Mouse (Mus musculus): Measurements from ENCODE around the gene Gria2.

Gria2 gene

GRCm38 (mm10) chr3:80774005-80774764 is 28.4 kb downstream of the Gria2 start:
- DNase-seq = no peak

DNA sequence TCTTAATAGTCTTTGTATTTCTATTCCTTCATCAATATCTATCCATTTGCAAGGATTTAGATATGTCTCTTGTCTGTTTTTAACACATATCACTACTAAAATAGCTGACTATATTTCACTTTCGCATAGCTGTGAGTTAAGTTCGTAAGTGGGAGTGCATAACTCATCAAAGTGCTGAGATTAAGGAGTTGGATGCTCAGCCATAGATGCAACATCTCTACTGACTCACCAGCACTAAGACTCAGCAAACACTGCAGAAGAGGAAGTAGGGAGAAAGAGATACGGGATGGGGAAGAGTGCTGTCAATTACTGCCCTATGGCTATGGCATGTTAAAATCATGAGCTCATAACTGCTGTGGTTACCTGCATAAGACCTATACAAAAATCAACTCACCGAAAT is 29.4 kb downstream of the Gria2 start:
- no peak for DNase-seq

DNA sequence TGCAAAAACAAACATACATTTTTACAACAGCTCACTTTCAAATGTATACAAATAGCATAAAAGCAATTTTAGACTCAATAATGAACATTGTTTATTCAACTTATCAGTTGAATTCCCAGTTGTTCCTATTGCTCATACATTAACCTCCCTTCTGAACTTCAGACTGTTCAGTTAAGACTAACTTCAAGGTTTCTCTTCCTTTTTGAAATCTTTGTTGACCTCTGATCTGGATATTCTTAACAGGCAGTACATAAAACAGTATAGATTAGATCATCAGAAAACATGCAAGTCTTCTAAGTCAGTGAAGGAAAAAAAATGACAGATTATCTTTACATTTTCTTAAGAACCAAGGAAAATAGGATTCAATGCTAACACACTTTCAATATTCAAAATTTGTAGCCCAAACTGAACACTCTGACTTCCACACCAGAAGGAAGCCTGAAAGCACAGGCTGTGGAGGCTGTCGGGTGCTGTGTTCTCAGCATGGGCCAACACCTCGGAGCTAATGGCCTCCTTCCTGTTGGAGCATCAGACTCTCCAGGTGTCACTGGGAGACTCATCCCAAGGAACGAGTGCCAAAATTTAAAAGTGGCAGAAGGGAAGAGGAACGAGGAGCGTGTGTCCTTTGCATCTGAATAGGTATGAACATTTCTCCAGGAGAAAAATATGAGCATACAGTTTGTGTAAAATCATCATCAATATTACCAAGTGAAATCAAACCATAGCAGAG is 33.0 kb downstream of the Gria2 start:
- DNase-seq = no peak

DNA sequence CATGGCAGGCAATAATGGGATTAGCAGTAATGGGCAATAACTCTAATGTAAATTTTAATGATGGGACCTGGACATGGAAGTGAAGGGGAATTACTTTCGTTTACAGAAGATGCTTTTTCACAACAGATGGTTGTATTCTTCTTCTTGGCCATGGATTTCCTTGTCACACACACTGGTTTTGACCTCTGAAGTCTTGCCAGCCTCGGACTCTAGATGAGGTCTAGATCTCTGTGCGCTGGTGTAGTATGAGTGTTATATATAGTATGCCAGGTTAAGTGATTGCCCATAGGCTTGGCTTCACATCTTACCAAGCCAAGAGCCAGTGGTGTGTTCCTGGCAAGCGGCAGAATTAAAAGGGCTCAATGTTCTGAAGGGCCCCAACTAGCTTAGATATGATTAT is 43.7 kb downstream of the Gria2 start:
- no peak for DNase-seq

DNA sequence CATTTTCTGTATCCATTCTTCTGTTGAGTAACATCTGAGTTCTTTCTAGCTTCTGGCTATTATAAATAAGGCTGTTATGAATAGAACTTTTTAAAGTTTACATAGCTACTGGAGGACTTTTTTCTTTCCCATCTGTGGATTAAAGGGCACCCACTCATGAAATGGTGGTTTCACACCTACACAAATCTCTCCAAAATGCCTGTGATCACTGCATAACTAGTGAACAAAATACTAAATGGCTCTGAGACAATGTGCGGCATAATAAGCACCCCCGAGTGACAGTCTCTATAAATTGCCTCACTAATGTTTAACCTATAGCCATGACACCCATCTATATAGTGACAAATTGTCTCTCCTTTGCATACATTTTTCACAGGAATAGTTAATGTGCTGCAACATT is 44.3 kb downstream of the Gria2 start:
- no peak for DNase-seq

DNA sequence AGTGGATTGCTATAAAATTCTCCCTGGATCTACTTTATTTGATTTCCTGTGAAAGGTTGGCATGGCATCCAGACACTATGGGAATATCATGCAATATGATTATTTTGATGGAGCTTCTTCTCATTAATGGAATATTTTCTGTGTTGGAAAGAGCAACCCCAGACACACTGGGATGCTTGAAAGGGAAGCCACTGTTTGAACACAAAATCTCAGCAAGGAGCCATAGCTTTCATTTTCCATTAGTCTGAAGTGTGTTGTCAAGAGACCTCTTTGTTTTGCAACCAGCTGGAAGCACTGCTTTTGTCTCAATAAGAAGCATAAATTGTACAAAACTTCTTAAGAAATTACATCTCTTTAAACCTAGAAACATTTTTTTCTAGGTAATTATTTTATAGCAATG is 51.8 kb downstream of the Gria2 start:
- DNase-seq = peak; percentile 5

GRCm38 (mm10) chr3:80725205-80725604 is 77.4 kb downstream of the Gria2 start:
- DNase-seq = no peak

GRCm38 (mm10) chr3:80713123-80713522 is 89.5 kb downstream of the Gria2 start:
- DNase-seq = peak; percentile 9

DNA sequence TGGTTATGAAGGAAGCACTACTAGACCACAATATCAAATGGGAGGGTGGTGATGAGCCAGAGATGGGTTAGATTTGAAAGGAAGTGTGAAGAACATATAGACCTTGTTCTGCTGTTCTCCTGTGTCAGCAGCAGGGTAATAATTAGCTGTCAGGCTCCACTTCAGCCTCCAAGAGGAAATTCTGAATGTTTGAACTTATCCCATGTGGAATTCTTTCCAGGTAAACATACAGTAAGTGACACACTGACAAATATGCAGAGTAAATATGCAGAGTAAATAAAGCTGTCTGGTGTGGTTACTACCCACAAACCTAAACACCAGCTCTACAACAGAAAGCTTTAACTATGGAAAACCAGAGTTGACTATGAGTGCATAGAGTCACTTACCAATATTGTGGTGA is 93.6 kb downstream of the Gria2 start:
- DNase-seq = no peak

GRCm38 (mm10) chr3:80702173-80702572 is 100.5 kb downstream of the Gria2 start:
- no peak for DNase-seq

- no peak for DNase-seq
These were observed 105.1 kb downstream of the Gria2 start for GRCm38 (mm10) chr3:80697523-80697922.

DNA sequence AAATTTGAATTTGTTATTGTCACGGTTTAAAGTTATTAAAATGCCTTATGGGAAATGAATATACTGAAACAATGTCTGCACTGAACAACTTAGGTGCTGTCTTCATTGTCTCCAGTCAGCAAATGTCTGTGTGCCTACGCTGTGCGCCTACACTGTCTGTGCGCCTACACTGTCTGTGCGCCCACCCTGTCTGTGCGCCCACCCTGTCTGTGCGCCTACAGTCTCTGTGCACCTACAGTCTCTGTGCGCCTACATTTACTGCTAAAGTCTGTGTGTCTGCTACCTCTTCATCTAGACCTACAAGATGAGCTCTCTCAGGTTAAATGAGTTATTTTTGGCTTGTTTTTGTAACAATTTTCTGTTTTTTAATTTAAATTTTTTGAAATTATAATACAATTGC is 107.7 kb downstream of the Gria2 start:
- DNase-seq = no peak

- peak; percentile 15 for DNase-seq
These were observed 137.5 kb downstream of the Gria2 start for GRCm38 (mm10) chr3:80665105-80665504.

GRCm38 (mm10) chr3:80663293-80663692 is 139.3 kb downstream of the Gria2 start:
- no peak for DNase-seq

DNA sequence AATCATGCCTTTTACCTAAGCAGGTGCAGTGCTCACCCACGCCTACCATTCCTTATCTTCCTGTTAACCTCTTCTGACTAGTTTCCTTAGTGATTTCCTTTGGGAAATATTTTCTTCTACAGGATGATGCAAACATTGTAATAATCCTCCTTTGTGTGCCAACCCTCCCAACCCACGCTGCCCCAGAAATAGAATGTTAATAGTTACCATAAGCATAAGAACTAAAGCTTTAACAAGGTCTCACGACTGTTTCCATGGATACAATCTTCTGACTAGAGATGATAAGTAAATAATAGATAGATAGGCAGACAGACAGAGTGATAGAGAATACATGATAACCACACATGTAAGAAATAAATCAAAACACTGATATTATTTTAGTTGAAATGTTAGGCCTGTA is 140.8 kb downstream of the Gria2 start:
- DNase-seq = no peak

- no peak for DNase-seq
These were observed 150.4 kb downstream of the Gria2 start for GRCm38 (mm10) chr3:80652213-80652612.
